Mouse (Mus musculus) splenic B cell, adult 2 months (primary cell): ENCODE data around the gene Rnase2b.
"Not testable (repeated sequence)": the region's sequence is repeated elsewhere in the genome, so short reads cannot be mapped to it uniquely, and the experiment has no call there.

ENCODE experiments used
- DNase-seq: peaks from one replicate; pipeline ENCODE4 v3.0.0-alpha.2; 2011; ENCODE audit warnings: low read depth, low spot score
- H3K27me3 ChIP-seq: 2 replicates; pipeline ENCODE4 v1.6.1; 2012; ENCODE audit warnings: mild to moderate bottlenecking, low read length, moderate library complexity, mixed read lengths; ENCODE audit not compliant: control insufficient read depth, poor library complexity, insufficient read depth, severe bottlenecking
- H3K36me3 ChIP-seq: 2 replicates; pipeline ENCODE4 v1.6.1; 2012; ENCODE audit warnings: mild to moderate bottlenecking, low read length, moderate library complexity, mixed read lengths; ENCODE audit not compliant: control insufficient read depth, poor library complexity, insufficient read depth, severe bottlenecking

Gene Rnase2b

GRCm38 (mm10) chr14:51143937-51144336, 18.1 kb upstream of the Rnase2b start:
- DNase-seq: no peak
- Histone ChIP-seq H3K36me3 (no peaks in the 10 kb centered on the region), H3K27me3 (no peaks in the 10 kb centered on the region)

- H3K36me3 ChIP-seq: no peaks in the 10 kb centered on the region
- no peak for DNase-seq
These were observed 17.6 kb upstream of the Rnase2b start for GRCm38 (mm10) chr14:51144451-51144850.

GRCm38 (mm10) chr14:51145521-51145920, 16.5 kb upstream of the Rnase2b start:
- H3K27me3 ChIP-seq: no peaks in the 10 kb centered on the region
- DNase-seq: no peak
- H3K36me3 ChIP-seq: no peaks in the 10 kb centered on the region

More at GRCm38 (mm10) chr14:51144451-51144850, 17.6 kb upstream of the Rnase2b start:
- H3K27me3 ChIP-seq: no peaks in the 10 kb centered on the region

- H3K36me3 ChIP-seq: no peaks in the 10 kb centered on the region
- no peak for DNase-seq
These were observed 15.4 kb upstream of the Rnase2b start, which contains the start of gene Rnase1 for GRCm38 (mm10) chr14:51146685-51147084. Gene Rnase1, minus strand, starts transcription at chr14:51146785.

GRCm38 (mm10) chr14:51148006-51148405, 14.1 kb upstream of the Rnase2b start:
- no peak for DNase-seq
- Histone ChIP-seq H3K27me3 (no peaks in the 10 kb centered on the region), H3K36me3 (no peaks in the 10 kb centered on the region)

More at GRCm38 (mm10) chr14:51146685-51147084, 15.4 kb upstream of the Rnase2b start, which contains the start of gene Rnase1:
- no peaks in the 10 kb centered on the region for H3K27me3 ChIP-seq

- no peak for DNase-seq
- no peaks in the 10 kb centered on the region for H3K27me3 ChIP-seq
- no peaks in the 10 kb centered on the region for H3K36me3 ChIP-seq
These were observed 12.9 kb upstream of the Rnase2b start for GRCm38 (mm10) chr14:51149164-51149563.

GRCm38 (mm10) chr14:51150206-51150831, 11.7 kb upstream of the Rnase2b start:
- no peaks in the 10 kb centered on the region for H3K27me3 ChIP-seq
- no peaks in the 10 kb centered on the region for H3K36me3 ChIP-seq
- no peak for DNase-seq

GRCm38 (mm10) chr14:51152249-51152870, 9.7 kb upstream of the Rnase2b start:
- no peak for DNase-seq
- no peaks in the 10 kb centered on the region for H3K36me3 ChIP-seq
- no peaks in the 10 kb centered on the region for H3K27me3 ChIP-seq

- no peaks in the 10 kb centered on the region for H3K27me3 ChIP-seq
- DNase-seq: no peak
- no peaks in the 10 kb centered on the region for H3K36me3 ChIP-seq
These were observed 5.9 kb upstream of the Rnase2b start for GRCm38 (mm10) chr14:51156056-51156735.

GRCm38 (mm10) chr14:51156736-51157068, 5.4 kb upstream of the Rnase2b start:
- DNase-seq: peak; percentile 29
- Histone ChIP-seq H3K36me3 (no peaks in the 10 kb centered on the region), H3K27me3 (no peaks in the 10 kb centered on the region)

- no peaks in the 10 kb centered on the region for H3K36me3 ChIP-seq
- no peaks in the 10 kb centered on the region for H3K27me3 ChIP-seq
- DNase-seq: peak; percentile 18
These were observed 5.0 kb upstream of the Rnase2b start for GRCm38 (mm10) chr14:51157072-51157471.

GRCm38 (mm10) chr14:51163323-51163722, 1.3 kb downstream of the Rnase2b start:
- not testable (repeated sequence) for DNase-seq, H3K27me3 ChIP-seq, H3K36me3 ChIP-seq

GRCm38 (mm10) chr14:51165435-51165834, 3.4 kb downstream of the Rnase2b start:
- peak; percentile 16 for DNase-seq
- Histone ChIP-seq H3K27me3 (no peaks in the 10 kb centered on the region), H3K36me3 (no peaks in the 10 kb centered on the region)

GRCm38 (mm10) chr14:51166068-51166467, 4.0 kb downstream of the Rnase2b start:
- H3K27me3 ChIP-seq: no peaks in the 10 kb centered on the region
- no peaks in the 10 kb centered on the region for H3K36me3 ChIP-seq
- DNase-seq: no peak

- DNase-seq: peak; percentile 56
- H3K36me3 ChIP-seq, H3K27me3 ChIP-seq: not testable (repeated sequence)
These were observed 10.2 kb downstream of the Rnase2b start for GRCm38 (mm10) chr14:51172095-51172865.
